Mouse (Mus musculus) activated CD4-positive, CD25-positive, alpha-beta regulatory T cell, adult 4 months (primary cell): ENCODE data around the gene Ccdc167. TPM values are rescaled to one million over a fixed set of nuclear protein-coding genes. Genes with fewer than 3 reads are reported as not detected.

Experiments used
- polyA plus RNA-seq, 2 experiments: library from polyadenylated mRNA; unstranded; fragments of 100-300 nt; shearing (Covaris generic); gene quantifications; one replicate each; pipeline ENCODE4 v1.2.1; 2017

Ccdc167 gene
- polyA plus RNA-seq, 2 experiments from 2014 or later: 7.1 to 9.3 TPM

Other genes with a start within 250 kb of the Ccdc167 start
- gene Pim1, start 226.3 kb downstream of the Ccdc167 start, polyA plus RNA-seq: 100 to 1,000 TPM; 291 to 376 TPM
- gene Gm17657, start 167.4 kb downstream of the Ccdc167 start, polyA plus RNA-seq: under 1 TPM in 1 of 2 experiments, not detected in 1; 0.29 TPM
- gene Tbc1d22b, start 167.3 kb downstream of the Ccdc167 start, polyA plus RNA-seq: 10 to 100 TPM; 11.5 to 14.2 TPM
- gene Tmem217, start 164.7 kb downstream of the Ccdc167 start, polyA plus RNA-seq: 1 to 10 TPM in 1 of 2 experiments, under 1 TPM in 1; 0.57 to 2.0 TPM
- gene Rnf8, start 102.3 kb downstream of the Ccdc167 start, polyA plus RNA-seq: 10 to 100 TPM; 18.4 to 24.2 TPM
- 1 to 10 TPM; 2.4 to 4.2 TPM for gene Gm28043, start 102.2 kb downstream of the Ccdc167 start, polyA plus RNA-seq
- gene Cmtr1, start 56.4 kb downstream of the Ccdc167 start, polyA plus RNA-seq: 10 to 100 TPM; 68.2 to 93.5 TPM